Mouse (Mus musculus): ENCODE results near the gene Nudc. TPM values are rescaled to one million over a fixed set of nuclear protein-coding genes. Genes with fewer than 3 reads are reported as not detected.

Gene Nudc
- polyA plus RNA-seq, 1 experiment from 2014 or later, result 200 TPM

- no peak for TF ChIP-seq CTCF (IDR thresholded peaks at IDR 0.05; ENCODE audit: low read depth)
- Histone ChIP-seq H3K36me3 (ENCODE audit: insufficient read depth, low read length) (peaks cover 31% of the 10 kb centered on the region), H3K4me3 (replicated peaks; ENCODE audit: low read depth, low read length) (no peak overlapping the region), H3K9me3 (replicated peaks; ENCODE audit: low read length) (no peaks in the 10 kb centered on the region), H3K9ac (ENCODE audit: low read depth, low read length) (no peak overlapping the region), H3K27me3 (ENCODE audit: insufficient read depth, low read length) (no peaks in the 10 kb centered on the region), H3K27ac (no peak overlapping the region), H3K4me1 (replicated peaks; ENCODE audit: insufficient read depth, low read length) (peaks cover 7% of the 10 kb centered on the region; the same call in 1 of the 2 replicates), H3K4me2 (ENCODE audit: low read length) (no peak overlapping the region)
- no peak for ATAC-seq (replicated peaks; ENCODE audit: low FRiP score, low read depth)
- no peak for DNase-seq (ENCODE audit: low spot score)
- WGBS, result 69% methylated on average over 12 of the region's 12 CpGs
These were observed 32.2 kb upstream of the Nudc start for GRCm38 (mm10) chr4:133577983-133578382.

GRCm38 (mm10) chr4:133574843-133575202, 29.0 kb upstream of the Nudc start:
- no peaks in the 10 kb centered on the region for H3K9me3 ChIP-seq (replicated peaks; ENCODE audit: low read length)
- peak overlapping the region; percentile 71 for H3K4me3 ChIP-seq (replicated peaks; ENCODE audit: low read depth, low read length)
- no peaks in the 10 kb centered on the region for H3K27me3 ChIP-seq (ENCODE audit: insufficient read depth, low read length)
- H3K9ac ChIP-seq (ENCODE audit: low read depth, low read length), result peak overlapping the region; percentile 84
- 2% methylated on average over 39 of the region's 41 CpGs for WGBS
- H3K4me1 ChIP-seq (replicated peaks; ENCODE audit: insufficient read depth, low read length), result peaks cover 7% of the 10 kb centered on the region; the same call in 1 of the 2 replicates
- TF ChIP-seq CTCF (IDR thresholded peaks at IDR 0.05; ENCODE audit: low read depth), result no peak
- peak overlapping the region; percentile 87 for H3K4me2 ChIP-seq (ENCODE audit: low read length)
- ATAC-seq (replicated peaks; ENCODE audit: low FRiP score, low read depth) (peak; percentile 31), DNase-seq (ENCODE audit: low spot score) (no peak)
- peaks cover 19% of the 10 kb centered on the region for H3K36me3 ChIP-seq (ENCODE audit: insufficient read depth, low read length)
- H3K27ac ChIP-seq, result peak overlapping the region; percentile 81; the same call in 1 of the 2 replicates

- TF ChIP-seq CTCF (IDR thresholded peaks at IDR 0.05; ENCODE audit: low read depth), result no peak; the same call in 1 of the 2 replicates
These were observed 28.5 kb upstream of the Nudc start, which contains the start of gene Gpatch3 for GRCm38 (mm10) chr4:133574070-133574842. Gene Gpatch3, plus strand, starts transcription at chr4:133574745.

GRCm38 (mm10) chr4:133570066-133570466, 24.3 kb upstream of the Nudc start:
- Histone ChIP-seq H3K4me3 (replicated peaks; ENCODE audit: low read depth, low read length) (no peak overlapping the region), H3K9me3 (replicated peaks; ENCODE audit: low read length) (no peaks in the 10 kb centered on the region), H3K36me3 (ENCODE audit: insufficient read depth, low read length) (no peaks in the 10 kb centered on the region), H3K4me2 (ENCODE audit: low read length) (peak overlapping the region; percentile 21; the same call in 1 of the 2 replicates), H3K27me3 (ENCODE audit: insufficient read depth, low read length) (no peaks in the 10 kb centered on the region), H3K9ac (ENCODE audit: low read depth, low read length) (no peak overlapping the region), H3K27ac (peak overlapping the region; percentile 39), H3K4me1 (replicated peaks; ENCODE audit: insufficient read depth, low read length) (peaks cover 3% of the 10 kb centered on the region; the same call in 1 of the 2 replicates)
- TF ChIP-seq CTCF (IDR thresholded peaks at IDR 0.05; ENCODE audit: low read depth), result no peak
- ATAC-seq (replicated peaks; ENCODE audit: low FRiP score, low read depth) (peak; percentile 69), DNase-seq (ENCODE audit: low spot score) (peak; percentile 50)
- 28% methylated on average over 10 of the region's 10 CpGs for WGBS

More at GRCm38 (mm10) chr4:133574070-133574842, 28.5 kb upstream of the Nudc start, which contains the start of gene Gpatch3:
- ATAC-seq (replicated peaks; ENCODE audit: low FRiP score, low read depth), result peak; percentile 90
- peaks cover 14% of the 10 kb centered on the region; the same call in 1 of the 2 replicates for H3K36me3 ChIP-seq (ENCODE audit: insufficient read depth, low read length)
- peak; percentile 95 for DNase-seq (ENCODE audit: low spot score)
- H3K4me3 ChIP-seq (replicated peaks; ENCODE audit: low read depth, low read length), result peak within 1 kb of the TSS; percentile 71
- 8% methylated on average over 44 of the region's 44 CpGs for WGBS
- H3K27ac ChIP-seq, result peak within 1 kb of the TSS; percentile 81
- no peaks in the 10 kb centered on the region for H3K27me3 ChIP-seq (ENCODE audit: insufficient read depth, low read length)
- peaks cover 7% of the 10 kb centered on the region; the same call in 1 of the 2 replicates for H3K4me1 ChIP-seq (replicated peaks; ENCODE audit: insufficient read depth, low read length)
- peak within 1 kb of the TSS; percentile 84 for H3K9ac ChIP-seq (ENCODE audit: low read depth, low read length)
- H3K9me3 ChIP-seq (replicated peaks; ENCODE audit: low read length), result no peaks in the 10 kb centered on the region
- H3K4me2 ChIP-seq (ENCODE audit: low read length), result peak within 1 kb of the TSS; percentile 87

- no peak for DNase-seq (ENCODE audit: low spot score)
- no peak for ATAC-seq (replicated peaks; ENCODE audit: low FRiP score, low read depth)
- Histone ChIP-seq H3K9ac (ENCODE audit: low read depth, low read length) (no peak overlapping the region), H3K27me3 (ENCODE audit: insufficient read depth, low read length) (no peaks in the 10 kb centered on the region), H3K4me1 (replicated peaks; ENCODE audit: insufficient read depth, low read length) (no peaks in the 10 kb centered on the region), H3K9me3 (replicated peaks; ENCODE audit: low read length) (no peaks in the 10 kb centered on the region), H3K36me3 (ENCODE audit: insufficient read depth, low read length) (no peaks in the 10 kb centered on the region), H3K4me2 (ENCODE audit: low read length) (peak overlapping the region; percentile 21; the same call in 1 of the 2 replicates), H3K4me3 (replicated peaks; ENCODE audit: low read depth, low read length) (no peak overlapping the region), H3K27ac (peak overlapping the region; percentile 39)
- 50% methylated on average over 10 of the region's 10 CpGs for WGBS
- no peak for TF ChIP-seq CTCF (IDR thresholded peaks at IDR 0.05; ENCODE audit: low read depth)
These were observed 23.7 kb upstream of the Nudc start for GRCm38 (mm10) chr4:133569291-133570065.

GRCm38 (mm10) chr4:133567251-133567650, 21.5 kb upstream of the Nudc start:
- no peak overlapping the region for H3K27ac ChIP-seq
- no peaks in the 10 kb centered on the region for H3K36me3 ChIP-seq (ENCODE audit: insufficient read depth, low read length)
- no peak for ATAC-seq (replicated peaks; ENCODE audit: low FRiP score, low read depth)
- no peaks in the 10 kb centered on the region for H3K9me3 ChIP-seq (replicated peaks; ENCODE audit: low read length)
- no peak overlapping the region for H3K4me3 ChIP-seq (replicated peaks; ENCODE audit: low read depth, low read length)
- DNase-seq (ENCODE audit: low spot score), result no peak
- H3K27me3 ChIP-seq (ENCODE audit: insufficient read depth, low read length), result no peaks in the 10 kb centered on the region
- no peak overlapping the region for H3K4me2 ChIP-seq (ENCODE audit: low read length)
- H3K9ac ChIP-seq (ENCODE audit: low read depth, low read length), result no peak overlapping the region
- no peaks in the 10 kb centered on the region for H3K4me1 ChIP-seq (replicated peaks; ENCODE audit: insufficient read depth, low read length)
- TF ChIP-seq CTCF (IDR thresholded peaks at IDR 0.05; ENCODE audit: low read depth), result no peak
- WGBS, result 23% methylated on average over 8 of the region's 8 CpGs
